Mouse (Mus musculus): Measurements from ENCODE around the gene B230217C12Rik. TPM values are rescaled to one million over a fixed set of nuclear protein-coding genes. Genes with fewer than 3 reads are reported as not detected.

B230217C12Rik gene
- polyA plus RNA-seq, 1 experiment from 2014 or later, result 0.28 TPM

DNA sequence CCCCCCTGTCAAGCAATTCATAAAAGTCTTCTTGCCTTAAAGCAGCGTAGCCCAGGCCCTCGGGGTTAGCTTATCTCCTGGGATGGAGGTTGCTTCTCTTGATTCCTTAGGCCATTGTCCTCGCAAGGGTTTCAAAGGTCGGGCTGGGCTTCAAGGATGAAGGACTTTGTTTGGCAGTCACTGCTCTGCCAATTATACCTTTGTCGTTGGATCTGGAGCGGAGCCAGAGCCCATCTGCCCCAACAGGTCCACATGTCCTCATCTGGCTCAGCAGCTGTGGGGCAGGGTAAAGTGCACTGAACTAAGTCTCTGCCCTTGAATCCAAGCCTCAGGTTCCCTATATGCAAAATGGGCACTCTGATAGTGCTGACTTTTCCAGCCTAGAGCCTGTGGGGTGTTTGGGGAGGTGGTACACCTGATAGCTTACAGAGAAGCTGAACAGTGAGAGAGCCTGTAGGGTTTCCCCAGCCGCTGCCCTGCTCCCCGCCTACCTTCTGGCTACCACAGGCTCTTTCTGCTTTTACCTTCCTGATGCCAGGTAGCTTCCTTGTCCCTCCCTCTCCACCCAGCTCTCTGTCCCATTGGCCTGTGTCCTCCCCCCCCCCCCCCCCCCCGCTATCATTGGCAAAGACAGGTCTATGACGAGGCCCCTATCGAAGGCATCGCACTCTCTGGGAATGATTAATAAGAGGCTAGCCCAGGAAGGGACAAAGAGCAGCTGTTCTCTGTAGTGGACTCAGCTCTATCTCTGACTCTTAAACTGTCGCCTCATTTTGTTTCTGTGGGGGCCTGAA, 28.8 kb upstream of the B230217C12Rik start:
- H3K27ac ChIP-seq (ENCODE audit: low read depth), result peak overlapping the region; percentile 76
- H3K4me2 ChIP-seq (ENCODE audit: low read depth, low read length), result peak overlapping the region; percentile 40; the same call in 1 of the 2 replicates
- no peaks in the 10 kb centered on the region for H3K9me3 ChIP-seq (ENCODE audit: low read length)
- WGBS (ENCODE audit: insufficient replicate concordance), result 51% methylated on average over 12 of the region's 13 CpGs
- ATAC-seq (peak; percentile 83), DNase-seq (peak; percentile 64)
- H3K9ac ChIP-seq (replicated peaks), result no peak overlapping the region
- TF ChIP-seq EP300 (IDR thresholded peaks at IDR 0.05; ENCODE audit: low read depth) (no peak), CTCF (IDR thresholded peaks at IDR 0.05; ENCODE audit: low read depth) (no peak)
- H3K27me3 ChIP-seq (ENCODE audit: insufficient read depth, low read length), result no peaks in the 10 kb centered on the region
- H3K4me1 ChIP-seq (ENCODE audit: insufficient read depth), result peaks cover 74% of the 10 kb centered on the region
- H3K36me3 ChIP-seq (replicated peaks; ENCODE audit: insufficient read depth, low read length), result peaks cover 49% of the 10 kb centered on the region
- no peak overlapping the region for H3K4me3 ChIP-seq (ENCODE audit: low read depth, low read length)

DNA sequence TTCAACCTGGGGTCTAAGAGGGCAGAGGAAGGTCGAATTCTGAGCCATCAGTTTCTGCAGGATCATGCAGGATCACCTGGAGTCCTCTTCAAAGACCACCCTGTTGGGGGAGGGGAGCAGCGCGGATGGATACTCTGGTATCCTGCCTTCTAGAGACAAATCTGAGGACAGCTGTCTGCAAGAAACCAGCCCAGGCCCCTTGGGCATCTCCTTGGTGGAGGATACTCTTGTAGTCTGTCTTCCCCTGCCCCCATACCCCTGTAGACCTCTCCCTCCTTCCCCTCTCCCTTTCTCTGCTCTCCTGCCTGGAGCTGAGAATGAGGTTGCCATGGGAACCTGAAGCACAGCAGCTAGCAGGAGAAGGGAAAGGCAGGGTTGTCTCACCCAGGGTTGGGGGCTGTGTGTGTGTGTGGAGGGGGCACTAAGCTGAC, 28.1 kb upstream of the B230217C12Rik start:
- Histone ChIP-seq H3K27ac (ENCODE audit: low read depth) (peak overlapping the region; percentile 76), H3K4me2 (ENCODE audit: low read depth, low read length) (peak overlapping the region; percentile 40; the same call in 1 of the 2 replicates), H3K36me3 (replicated peaks; ENCODE audit: insufficient read depth, low read length) (peaks cover 44% of the 10 kb centered on the region), H3K4me3 (ENCODE audit: low read depth, low read length) (no peak overlapping the region), H3K4me1 (ENCODE audit: insufficient read depth) (peaks cover 80% of the 10 kb centered on the region), H3K9ac (replicated peaks) (no peak overlapping the region), H3K9me3 (ENCODE audit: low read length) (no peaks in the 10 kb centered on the region), H3K27me3 (ENCODE audit: insufficient read depth, low read length) (no peaks in the 10 kb centered on the region)
- ATAC-seq (no peak; the same call in 1 of the 2 replicates), DNase-seq (no peak)
- WGBS (ENCODE audit: insufficient replicate concordance), result 45% methylated on average over 3 of the region's 3 CpGs
- TF ChIP-seq EP300 (IDR thresholded peaks at IDR 0.05; ENCODE audit: low read depth), result no peak
- no peak for TF ChIP-seq CTCF (IDR thresholded peaks at IDR 0.05; ENCODE audit: low read depth)

DNA sequence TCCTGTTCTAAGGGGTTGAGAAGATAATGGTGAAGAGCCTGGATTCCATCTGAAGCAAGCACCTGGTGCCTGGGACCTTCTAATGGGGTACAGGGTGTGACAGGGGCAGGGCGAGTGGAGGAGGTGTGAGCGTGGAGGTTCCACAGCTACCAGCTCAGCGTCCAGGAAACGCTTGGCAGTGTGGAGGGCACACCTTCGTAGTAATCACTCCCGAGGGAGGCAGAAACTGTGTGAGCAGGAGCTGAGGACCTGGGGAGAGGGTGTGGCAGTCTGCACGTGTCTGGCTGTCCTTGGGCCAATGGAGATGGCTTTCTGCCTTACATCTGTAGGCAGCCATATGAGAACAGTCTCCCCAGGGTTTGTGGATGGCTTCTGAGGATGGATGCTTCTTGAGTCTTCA, 27.5 kb upstream of the B230217C12Rik start:
- no peaks in the 10 kb centered on the region for H3K9me3 ChIP-seq (ENCODE audit: low read length)
- peaks cover 39% of the 10 kb centered on the region for H3K36me3 ChIP-seq (replicated peaks; ENCODE audit: insufficient read depth, low read length)
- H3K27ac ChIP-seq (ENCODE audit: low read depth), result peak overlapping the region; percentile 76; the same call in 1 of the 2 replicates
- no peak for DNase-seq
- WGBS (ENCODE audit: insufficient replicate concordance), result 67% methylated on average over 7 of the region's 7 CpGs
- H3K9ac ChIP-seq (replicated peaks), result no peak overlapping the region
- peaks cover 79% of the 10 kb centered on the region for H3K4me1 ChIP-seq (ENCODE audit: insufficient read depth)
- no peak for TF ChIP-seq CTCF (IDR thresholded peaks at IDR 0.05; ENCODE audit: low read depth)
- H3K4me3 ChIP-seq (ENCODE audit: low read depth, low read length), result no peak overlapping the region
- H3K4me2 ChIP-seq (ENCODE audit: low read depth, low read length), result no peak overlapping the region
- no peak for ATAC-seq
- no peaks in the 10 kb centered on the region for H3K27me3 ChIP-seq (ENCODE audit: insufficient read depth, low read length)

DNA sequence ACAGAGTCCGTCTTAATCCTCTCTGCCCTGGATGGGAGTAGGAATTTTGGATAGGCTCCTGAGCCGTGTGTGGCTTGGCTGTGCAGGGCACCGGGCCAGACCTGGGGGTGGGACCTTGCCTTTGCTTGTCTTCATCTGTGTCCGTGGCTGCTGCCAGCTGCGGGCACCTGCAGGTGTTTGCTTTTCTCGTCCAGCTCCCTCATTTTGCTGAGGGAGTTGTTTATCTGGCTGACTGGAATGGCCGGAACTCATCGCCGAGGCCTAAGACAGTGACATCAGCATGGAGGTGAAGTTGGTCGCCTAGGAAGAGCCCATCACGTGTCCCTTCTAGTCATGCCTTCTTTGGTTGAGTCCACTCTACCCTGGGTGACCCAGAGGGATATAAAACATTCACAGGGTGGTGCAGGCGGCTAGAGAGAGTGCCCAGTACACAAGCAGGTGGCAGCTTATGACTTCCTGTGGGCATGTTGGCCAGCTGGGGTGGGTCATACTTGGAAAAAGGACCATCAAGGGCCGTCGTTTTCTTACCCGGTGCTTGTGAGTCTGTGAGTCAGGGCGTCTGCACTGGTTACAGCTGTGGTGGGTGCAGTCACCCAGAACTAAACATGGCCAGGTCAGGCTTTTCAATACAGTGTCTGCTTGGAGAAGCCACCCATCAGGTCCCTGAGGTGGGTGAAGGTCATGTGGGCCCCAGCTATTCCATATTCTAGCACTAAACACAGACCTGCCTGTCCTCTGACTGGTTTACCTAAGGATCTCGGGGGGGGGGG, 26.6 kb upstream of the B230217C12Rik start:
- DNase-seq (no peak), ATAC-seq (no peak)
- Histone ChIP-seq H3K27ac (ENCODE audit: low read depth) (0 out of 2 replicates have a peak overlapping the region, but pooled peaks have one; percentile 29), H3K4me1 (ENCODE audit: insufficient read depth) (peaks cover 79% of the 10 kb centered on the region), H3K27me3 (ENCODE audit: insufficient read depth, low read length) (no peaks in the 10 kb centered on the region), H3K9ac (replicated peaks) (no peak overlapping the region), H3K4me2 (ENCODE audit: low read depth, low read length) (no peak overlapping the region), H3K9me3 (ENCODE audit: low read length) (no peaks in the 10 kb centered on the region), H3K4me3 (ENCODE audit: low read depth, low read length) (no peak overlapping the region), H3K36me3 (replicated peaks; ENCODE audit: insufficient read depth, low read length) (peaks cover 31% of the 10 kb centered on the region)
- no peak for TF ChIP-seq EP300 (IDR thresholded peaks at IDR 0.05; ENCODE audit: low read depth)
- no peak for TF ChIP-seq CTCF (IDR thresholded peaks at IDR 0.05; ENCODE audit: low read depth)
- WGBS (ENCODE audit: insufficient replicate concordance), result 60% methylated on average over 17 of the region's 17 CpGs

DNA sequence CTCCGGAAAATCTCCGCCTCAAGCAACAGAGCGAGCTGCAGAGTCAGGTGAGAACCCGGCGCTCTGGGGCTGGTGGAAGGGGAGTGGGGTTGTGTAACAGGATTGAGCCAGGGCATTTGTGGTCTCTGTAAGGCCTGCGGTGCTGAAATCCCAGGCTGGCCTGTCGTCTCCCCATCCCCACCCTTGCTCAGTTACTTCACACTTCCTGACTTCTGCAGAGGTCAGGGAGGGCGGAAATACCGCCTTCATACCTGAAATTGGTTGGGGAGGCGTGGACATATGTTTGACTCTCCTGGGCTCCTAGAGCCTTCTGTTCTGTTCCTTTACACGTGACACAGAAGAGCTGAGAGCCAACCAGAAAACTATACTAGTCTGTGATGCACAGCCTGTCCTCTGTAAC, 24.8 kb upstream of the B230217C12Rik start:
- DNase-seq (no peak), ATAC-seq (no peak)
- Histone ChIP-seq H3K9ac (replicated peaks) (no peak overlapping the region), H3K9me3 (ENCODE audit: low read length) (no peaks in the 10 kb centered on the region), H3K4me2 (ENCODE audit: low read depth, low read length) (no peak overlapping the region), H3K4me1 (ENCODE audit: insufficient read depth) (peaks cover 76% of the 10 kb centered on the region), H3K27ac (ENCODE audit: low read depth) (peak overlapping the region; percentile 64), H3K4me3 (ENCODE audit: low read depth, low read length) (no peak overlapping the region), H3K27me3 (ENCODE audit: insufficient read depth, low read length) (no peaks in the 10 kb centered on the region), H3K36me3 (replicated peaks; ENCODE audit: insufficient read depth, low read length) (peaks cover 25% of the 10 kb centered on the region)
- WGBS (ENCODE audit: insufficient replicate concordance), result 65% methylated on average over 11 of the region's 11 CpGs
- no peak for TF ChIP-seq EP300 (IDR thresholded peaks at IDR 0.05; ENCODE audit: low read depth)
- no peak for TF ChIP-seq CTCF (IDR thresholded peaks at IDR 0.05; ENCODE audit: low read depth)

DNA sequence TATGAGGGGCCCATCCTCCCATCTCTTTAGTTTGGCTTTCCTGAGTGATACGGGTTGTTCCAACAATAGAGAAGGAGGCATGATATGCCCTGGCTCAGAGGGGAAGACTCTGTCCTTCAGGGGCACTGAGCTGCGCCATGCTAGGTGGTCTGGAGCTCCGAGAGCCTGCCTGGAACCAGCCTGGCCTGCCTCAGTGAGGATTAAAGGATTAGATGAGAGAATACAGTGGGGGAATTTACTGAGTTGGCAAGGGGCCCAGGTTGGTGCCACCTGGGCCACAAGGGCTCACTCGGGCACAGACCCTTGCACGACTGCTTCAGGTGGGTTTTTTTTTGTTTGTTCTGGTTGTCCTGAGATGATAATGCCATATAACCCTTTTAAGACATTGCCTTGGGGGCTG, 24.4 kb upstream of the B230217C12Rik start:
- Histone ChIP-seq H3K27ac (ENCODE audit: low read depth) (0 out of 2 replicates have a peak overlapping the region, but pooled peaks have one; percentile 40), H3K4me3 (ENCODE audit: low read depth, low read length) (no peak overlapping the region), H3K36me3 (replicated peaks; ENCODE audit: insufficient read depth, low read length) (peaks cover 21% of the 10 kb centered on the region), H3K9ac (replicated peaks) (no peak overlapping the region), H3K9me3 (ENCODE audit: low read length) (no peaks in the 10 kb centered on the region), H3K4me1 (ENCODE audit: insufficient read depth) (peaks cover 77% of the 10 kb centered on the region), H3K27me3 (ENCODE audit: insufficient read depth, low read length) (no peaks in the 10 kb centered on the region), H3K4me2 (ENCODE audit: low read depth, low read length) (no peak overlapping the region)
- no peak for DNase-seq
- no peak for ATAC-seq
- 72% methylated on average over 5 of the region's 5 CpGs for WGBS (ENCODE audit: insufficient replicate concordance)
- no peak for TF ChIP-seq CTCF (IDR thresholded peaks at IDR 0.05; ENCODE audit: low read depth)
- TF ChIP-seq EP300 (IDR thresholded peaks at IDR 0.05; ENCODE audit: low read depth), result no peak

Data from liver, postnatal 0 days (tissue).